Mouse (Mus musculus) heart, embryonic 11.5 days (tissue): ENCODE measurements around the gene Mthfsd. TPM values are rescaled to one million over a fixed set of nuclear protein-coding genes. Genes with fewer than 3 reads are reported as not detected.

Experiments used
- ATAC-seq: fragments of 200-750 bp; cut with Nextera tagmentation; replicated peaks from 2 replicates; pipeline ENCODE4 v1.8.0; 2017; ENCODE audit warnings: moderate library complexity; ENCODE audit not compliant: insufficient number of reproducible peaks, low FRiP score, low TSS enrichment
- H3K27ac ChIP-seq: fragments of 300-500 bp; sonication (generic); 2 replicates; pipeline ENCODE4 v1.5.1; 2014; ENCODE audit warnings: mild to moderate bottlenecking, low read depth, low read length
- H3K27me3 ChIP-seq: fragments of 300-500 bp; sonication (generic); 2 replicates; pipeline ENCODE4 v1.6.1; 2014; ENCODE audit warnings: mild to moderate bottlenecking, low read length, mixed read lengths; ENCODE audit not compliant: control insufficient read depth, insufficient read depth
- H3K36me3 ChIP-seq: fragments of 300-500 bp; sonication (generic); 2 replicates; pipeline ENCODE4 v1.6.1; 2014; ENCODE audit warnings: mild to moderate bottlenecking, low read length, moderate library complexity, mixed read lengths; ENCODE audit not compliant: control insufficient read depth, insufficient read depth
- H3K4me1 ChIP-seq: fragments of 300-500 bp; sonication (generic); 2 replicates; pipeline ENCODE4 v1.6.1; 2014; ENCODE audit warnings: low read length; ENCODE audit not compliant: control insufficient read depth, insufficient read depth
- H3K4me2 ChIP-seq: fragments of 300-500 bp; sonication (generic); 2 replicates; pipeline ENCODE4 v1.6.1; 2014; ENCODE audit warnings: mild to moderate bottlenecking, moderate library complexity
- H3K4me3 ChIP-seq: fragments of 300-500 bp; sonication (generic); 2 replicates; pipeline ENCODE4 v1.5.1; 2014; ENCODE audit warnings: low read depth, low read length
- H3K9ac ChIP-seq: fragments of 300-500 bp; sonication (generic); 2 replicates; pipeline ENCODE4 v1.6.1; 2014; ENCODE audit warnings: mild to moderate bottlenecking, low read depth, low read length, moderate library complexity
- H3K9me3 ChIP-seq: fragments of 300-500 bp; sonication (generic); replicated peaks from 2 replicates; pipeline ENCODE4 v1.6.1; 2016; ENCODE audit warnings: low read length; ENCODE audit not compliant: control insufficient read depth
- WGBS: fragments of 180-500 bp; shearing (Covaris S2); extraction: QIAGEN DNeasy Blood & Tissue Kit; methylation state at CpG from one replicate; pipeline ENCODE4 v1.1.7; 2014; ENCODE audit not compliant: insufficient replicate concordance; 5-methylcytosine and 5-hydroxymethylcytosine counted together
- microRNA-seq: library from miRNA; unstranded; fragments of <30 nt; microRNA quantifications from one replicate; pipeline ENCODE4, GENCODE M21; 2016; ENCODE audit warnings: borderline number of aligned reads
- polyA plus RNA-seq: library from polyadenylated mRNA; unstranded; fragments of >200 nt; fragmentation: Nextera tagmentation; extraction: Ambion mirVana; gene quantifications from 2 replicates; pipeline ENCODE4 v1.2.1, GENCODE M21; 2014

Mthfsd gene
- polyA plus RNA-seq, 1 experiment from 2014 or later, result 45.1 TPM

GRCm38 (mm10) chr8:121058081-121058480, 50.1 kb downstream of the Mthfsd start:
- Histone ChIP-seq H3K27me3 (peaks cover 32% of the 10 kb centered on the region), H3K27ac (no peak overlapping the region), H3K4me2 (no peak overlapping the region), H3K9ac (no peak overlapping the region), H3K4me3 (no peak overlapping the region), H3K9me3 (no peaks in the 10 kb centered on the region), H3K4me1 (no peaks in the 10 kb centered on the region), H3K36me3 (no peaks in the 10 kb centered on the region)
- ATAC-seq, result no peak
- 78% methylated on average over 9 of the region's 9 CpGs for WGBS

DNA sequence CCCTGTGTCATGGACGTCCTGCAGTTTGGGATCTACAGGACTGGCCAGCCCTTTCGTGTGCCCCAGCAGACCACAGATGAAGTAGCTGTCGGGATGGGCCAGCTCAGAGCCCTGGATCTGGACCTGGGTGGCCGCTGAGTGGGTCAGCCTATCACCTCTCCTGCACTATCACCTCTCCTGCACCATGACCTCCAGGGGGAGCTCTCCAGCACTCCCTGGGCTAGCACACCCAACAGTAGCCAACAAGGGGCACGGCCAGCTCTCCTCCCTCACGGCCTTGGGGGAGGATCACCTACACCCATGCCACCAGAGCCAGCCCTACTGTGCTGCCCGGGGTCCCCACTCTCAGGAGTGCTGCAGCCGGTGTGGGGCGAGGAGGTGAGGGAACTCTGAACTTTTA, 60.8 kb downstream of the Mthfsd start:
- Histone ChIP-seq H3K27ac (no peak overlapping the region), H3K4me2 (no peak overlapping the region), H3K4me1 (no peaks in the 10 kb centered on the region), H3K9me3 (no peaks in the 10 kb centered on the region), H3K4me3 (no peak overlapping the region), H3K9ac (no peak overlapping the region), H3K27me3 (peaks cover 25% of the 10 kb centered on the region), H3K36me3 (no peaks in the 10 kb centered on the region)
- WGBS, result 55% methylated on average over 9 of the region's 9 CpGs
- ATAC-seq, result no peak

- WGBS, result 46% methylated on average over 19 of the region's 19 CpGs
- ATAC-seq, result no peak
- Histone ChIP-seq H3K36me3 (no peaks in the 10 kb centered on the region), H3K4me2 (no peak overlapping the region), H3K9me3 (no peaks in the 10 kb centered on the region), H3K4me1 (no peaks in the 10 kb centered on the region), H3K27ac (no peak overlapping the region), H3K9ac (no peak overlapping the region), H3K4me3 (no peak overlapping the region), H3K27me3 (peaks cover 16% of the 10 kb centered on the region)
Measured at GRCm38 (mm10) chr8:121043719-121044440, 64.3 kb downstream of the Mthfsd start.

Small RNA genes lying within 50 kb of the gene (microRNA-seq; reads per million reads assigned to microRNA genes)
- not detected for gene Gm27530

Other genes with a start within 250 kb of the Mthfsd start
- gene Foxf1, start 24.0 kb downstream of the Mthfsd start, polyA plus RNA-seq, result 3.1 and 9.0 TPM in 2 replicates
- gene Foxc2, start 7.8 kb upstream of the Mthfsd start, polyA plus RNA-seq, result 12.7 and 14.1 TPM in 2 replicates
- 0.69 and 1.2 TPM in 2 replicates for gene Foxl1, start 19.5 kb upstream of the Mthfsd start, polyA plus RNA-seq